Mouse (Mus musculus): ENCODE data around the gene Btbd3.

The Btbd3 gene

GRCm38 (mm10) chr2:138551516-138551915 lies 295.2 kb downstream of the Btbd3 start:
- DNase-seq, result peak; percentile 63 to 72

GRCm38 (mm10) chr2:138555106-138555862 lies 298.9 kb downstream of the Btbd3 start:
- DNase-seq, result no peak

GRCm38 (mm10) chr2:138585930-138586329 lies 329.6 kb downstream of the Btbd3 start:
- DNase-seq, result no peak

GRCm38 (mm10) chr2:138587335-138587734 lies 331.0 kb downstream of the Btbd3 start:
- DNase-seq, result no peak

- peak; percentile 26 to 31 for DNase-seq
Measured at GRCm38 (mm10) chr2:138587795-138588545, 331.6 kb downstream of the Btbd3 start.

GRCm38 (mm10) chr2:138589105-138589504 lies 332.7 kb downstream of the Btbd3 start:
- DNase-seq, result peak; percentile 67 to 82

GRCm38 (mm10) chr2:138590307-138590706 lies 333.9 kb downstream of the Btbd3 start:
- DNase-seq, result no peak

- DNase-seq, result no peak
Measured at GRCm38 (mm10) chr2:138612361-138612760, 356.0 kb downstream of the Btbd3 start.

- DNase-seq, result no peak
Measured at GRCm38 (mm10) chr2:138617501-138617900, 361.1 kb downstream of the Btbd3 start.
